Mouse (Mus musculus): ENCODE data around the gene Tgfb3. TPM values are rescaled to one million over a fixed set of nuclear protein-coding genes. Genes with fewer than 3 reads are reported as not detected.

The Tgfb3 gene
- polyA plus RNA-seq, 1 experiment from 2014 or later = 17.8 TPM

DNA sequence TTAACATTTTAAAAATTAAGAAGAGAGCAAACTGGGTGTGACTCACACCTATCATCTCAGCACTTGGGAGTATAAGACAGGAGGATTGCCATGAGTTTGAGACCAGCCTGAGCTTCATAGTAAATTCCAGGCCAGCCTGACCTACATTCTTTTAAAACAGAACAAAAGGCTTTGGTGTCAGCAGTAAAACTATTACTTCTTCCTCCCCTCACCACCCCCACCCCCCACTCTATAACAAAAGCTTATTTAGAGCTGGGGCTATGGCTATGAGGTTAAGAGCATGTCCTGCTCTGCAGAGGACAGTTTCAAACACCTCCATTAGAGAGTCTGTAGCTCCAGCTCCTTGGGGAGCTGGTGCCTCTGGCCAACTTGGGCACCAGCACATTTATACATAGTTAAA lies 43.3 kb downstream of the Tgfb3 start:
- no peak overlapping the region for H3K9ac ChIP-seq (ENCODE audit: low read depth, low read length)
- H3K4me2 ChIP-seq (replicated peaks; ENCODE audit: low read depth, low read length) = no peak overlapping the region
- H3K36me3 ChIP-seq (ENCODE audit: control insufficient read depth, insufficient read depth, low read length) = no peaks in the 10 kb centered on the region
- no peak overlapping the region for H3K27ac ChIP-seq (ENCODE audit: low read depth, low read length)
- no peak overlapping the region for H3K4me3 ChIP-seq (ENCODE audit: low read length)
- ATAC-seq (ENCODE audit: low FRiP score, low TSS enrichment) = no peak
- 0 out of 2 replicates have a peak, but pooled peaks cover 2% of the 10 kb centered on the region for H3K27me3 ChIP-seq (ENCODE audit: control insufficient read depth, insufficient read depth, low read length)
- no peaks in the 10 kb centered on the region for H3K9me3 ChIP-seq (ENCODE audit: control insufficient read depth, low read length)
- H3K4me1 ChIP-seq (ENCODE audit: control insufficient read depth, insufficient read depth, low read length) = peaks cover 14% of the 10 kb centered on the region

DNA sequence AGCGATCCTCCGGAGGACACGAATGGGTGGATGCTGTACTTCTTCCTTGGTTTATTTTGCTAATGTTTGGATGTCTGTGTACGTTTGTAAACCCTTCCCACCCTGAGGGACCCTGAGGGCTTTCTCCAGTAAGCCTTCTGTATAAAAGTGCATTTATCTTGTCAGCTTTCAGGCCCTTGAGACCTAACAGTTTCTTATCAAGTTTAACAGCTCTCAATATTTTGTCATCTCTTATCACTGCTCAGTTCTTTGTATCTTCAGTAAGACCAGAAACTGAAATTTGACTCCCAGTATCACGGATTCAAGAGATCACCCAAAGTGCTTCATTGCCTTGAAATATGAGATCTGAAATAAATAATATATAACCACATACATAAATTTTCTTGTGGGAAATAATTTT lies 47.9 kb downstream of the Tgfb3 start:
- 74% methylated on average over 5 of the region's 5 CpGs for WGBS
- no peak overlapping the region for H3K4me2 ChIP-seq (replicated peaks; ENCODE audit: low read depth, low read length)

DNA sequence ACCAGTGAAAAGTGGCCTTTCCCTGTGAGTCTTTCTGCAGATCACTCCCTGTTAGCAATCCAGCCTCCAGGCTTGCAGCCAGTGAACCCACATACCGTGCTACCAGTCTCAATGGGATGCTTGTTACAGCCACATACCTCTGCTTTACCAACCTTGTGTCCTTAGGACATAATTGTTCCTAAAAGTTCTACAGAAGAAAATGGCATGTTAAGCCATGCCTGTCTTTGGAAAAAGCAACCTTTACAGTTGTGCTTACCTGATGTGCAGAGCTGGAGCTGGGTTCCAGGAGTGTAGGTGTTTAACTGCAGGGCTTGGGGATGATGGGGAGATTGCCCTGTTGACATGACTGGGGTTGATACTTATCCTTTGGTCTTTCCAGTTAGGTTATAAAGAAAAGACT lies 51.1 kb downstream of the Tgfb3 start:
- no peaks in the 10 kb centered on the region for H3K9me3 ChIP-seq (ENCODE audit: control insufficient read depth, low read length)

More for the DNA sequence above, 47.9 kb downstream of the Tgfb3 start:
- Histone ChIP-seq H3K9me3 (ENCODE audit: control insufficient read depth, low read length) (no peaks in the 10 kb centered on the region), H3K9ac (ENCODE audit: low read depth, low read length) (no peak overlapping the region; the same call in 1 of the 2 replicates), H3K4me1 (ENCODE audit: control insufficient read depth, insufficient read depth, low read length) (no peaks in the 10 kb centered on the region; the same call in 1 of the 2 replicates), H3K36me3 (ENCODE audit: control insufficient read depth, insufficient read depth, low read length) (no peaks in the 10 kb centered on the region), H3K27me3 (ENCODE audit: control insufficient read depth, insufficient read depth, low read length) (0 out of 2 replicates have a peak, but pooled peaks cover 2% of the 10 kb centered on the region), H3K27ac (ENCODE audit: low read depth, low read length) (no peak overlapping the region), H3K4me3 (ENCODE audit: low read length) (no peak overlapping the region)
- no peak for ATAC-seq (ENCODE audit: low FRiP score, low TSS enrichment)

DNA sequence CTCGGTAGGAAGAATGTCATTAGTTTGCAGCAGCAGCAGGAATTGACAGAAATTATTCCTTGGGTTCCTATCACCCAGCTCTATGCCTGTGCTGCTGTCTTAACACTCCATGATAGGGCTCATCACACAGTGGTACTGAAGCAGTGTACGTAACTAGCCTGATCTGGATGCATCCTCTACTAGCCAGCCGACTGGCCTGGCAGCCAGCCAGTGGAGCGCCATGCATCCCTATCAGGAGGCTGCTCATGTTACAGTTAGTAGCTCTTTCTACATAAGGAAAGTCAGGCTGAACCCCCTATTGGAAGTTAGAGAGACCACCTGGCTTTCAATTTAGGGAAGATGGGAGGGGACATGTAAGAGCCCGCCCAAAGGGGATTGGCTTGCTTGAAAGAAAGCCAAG lies 51.8 kb downstream of the Tgfb3 start:
- Histone ChIP-seq H3K27ac (ENCODE audit: low read depth, low read length) (no peak overlapping the region), H3K9me3 (ENCODE audit: control insufficient read depth, low read length) (no peaks in the 10 kb centered on the region), H3K9ac (ENCODE audit: low read depth, low read length) (no peak overlapping the region), H3K36me3 (ENCODE audit: control insufficient read depth, insufficient read depth, low read length) (no peaks in the 10 kb centered on the region), H3K4me3 (ENCODE audit: low read length) (no peak overlapping the region), H3K4me2 (replicated peaks; ENCODE audit: low read depth, low read length) (no peak overlapping the region), H3K4me1 (ENCODE audit: control insufficient read depth, insufficient read depth, low read length) (peaks cover 14% of the 10 kb centered on the region), H3K27me3 (ENCODE audit: control insufficient read depth, insufficient read depth, low read length) (no peaks in the 10 kb centered on the region)
- ATAC-seq (ENCODE audit: low FRiP score, low TSS enrichment) = peak; percentile 54; the same call in 1 of the 2 replicates
- 60% methylated on average over 5 of the region's 5 CpGs for WGBS

More for the DNA sequence above, 51.1 kb downstream of the Tgfb3 start:
- Histone ChIP-seq H3K27me3 (ENCODE audit: control insufficient read depth, insufficient read depth, low read length) (0 out of 2 replicates have a peak, but pooled peaks cover 2% of the 10 kb centered on the region), H3K36me3 (ENCODE audit: control insufficient read depth, insufficient read depth, low read length) (no peaks in the 10 kb centered on the region), H3K4me3 (ENCODE audit: low read length) (no peak overlapping the region), H3K4me2 (replicated peaks; ENCODE audit: low read depth, low read length) (no peak overlapping the region), H3K4me1 (ENCODE audit: control insufficient read depth, insufficient read depth, low read length) (peaks cover 8% of the 10 kb centered on the region), H3K27ac (ENCODE audit: low read depth, low read length) (no peak overlapping the region), H3K9ac (ENCODE audit: low read depth, low read length) (no peak overlapping the region)
- WGBS = 89% methylated on average over 1 of the region's 1 CpGs
- no peak for ATAC-seq (ENCODE audit: low FRiP score, low TSS enrichment)

DNA sequence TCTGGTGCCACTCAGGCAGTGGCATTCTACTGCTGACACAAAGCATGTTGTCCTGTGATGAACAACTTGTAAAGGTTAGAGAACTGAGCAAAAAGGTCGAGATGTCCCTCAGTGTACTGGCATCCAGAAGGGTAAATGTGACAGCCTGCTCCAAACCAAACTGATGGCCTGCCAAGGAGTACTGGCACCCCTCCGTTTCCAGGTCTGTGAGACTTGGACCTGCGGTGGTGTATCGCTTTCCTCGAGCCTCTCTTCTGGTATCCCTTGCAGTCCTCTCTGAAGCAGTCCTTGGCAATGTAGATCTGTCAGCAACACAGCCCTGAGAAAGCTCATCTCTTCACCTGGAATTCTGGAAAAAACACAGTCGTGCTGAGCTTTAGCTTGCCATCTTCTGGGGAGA lies 53.4 kb downstream of the Tgfb3 start:
- Histone ChIP-seq H3K4me2 (replicated peaks; ENCODE audit: low read depth, low read length) (no peak overlapping the region), H3K9me3 (ENCODE audit: control insufficient read depth, low read length) (no peaks in the 10 kb centered on the region), H3K4me1 (ENCODE audit: control insufficient read depth, insufficient read depth, low read length) (peaks cover 14% of the 10 kb centered on the region), H3K4me3 (ENCODE audit: low read length) (no peak overlapping the region), H3K9ac (ENCODE audit: low read depth, low read length) (no peak overlapping the region), H3K36me3 (ENCODE audit: control insufficient read depth, insufficient read depth, low read length) (no peaks in the 10 kb centered on the region), H3K27me3 (ENCODE audit: control insufficient read depth, insufficient read depth, low read length) (no peaks in the 10 kb centered on the region), H3K27ac (ENCODE audit: low read depth, low read length) (no peak overlapping the region)
- WGBS = 89% methylated on average over 6 of the region's 6 CpGs
- no peak for ATAC-seq (ENCODE audit: low FRiP score, low TSS enrichment)

DNA sequence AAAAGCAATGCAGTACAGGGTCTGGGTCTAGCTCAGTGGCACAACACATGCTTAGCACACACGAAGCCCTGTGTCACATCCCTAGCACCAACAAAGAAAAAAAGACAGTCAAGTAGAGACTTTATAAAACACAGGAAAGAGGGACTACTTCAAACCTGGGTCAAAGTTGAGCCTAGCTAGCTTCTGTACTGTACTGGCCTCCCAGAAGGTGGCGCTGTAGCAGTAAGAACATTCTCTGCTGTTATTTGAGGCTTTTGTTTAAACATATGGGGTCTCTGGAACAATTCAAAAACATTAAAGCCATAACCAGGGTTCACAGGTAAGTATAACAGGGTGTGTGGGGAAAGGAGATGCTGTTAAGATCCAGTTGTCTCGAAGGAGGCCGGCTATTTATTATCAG lies 54.4 kb downstream of the Tgfb3 start:
- Histone ChIP-seq H3K4me3 (ENCODE audit: low read length) (no peak overlapping the region), H3K4me1 (ENCODE audit: control insufficient read depth, insufficient read depth, low read length) (peaks cover 14% of the 10 kb centered on the region), H3K27ac (ENCODE audit: low read depth, low read length) (no peak overlapping the region), H3K36me3 (ENCODE audit: control insufficient read depth, insufficient read depth, low read length) (no peaks in the 10 kb centered on the region), H3K9ac (ENCODE audit: low read depth, low read length) (no peak overlapping the region), H3K9me3 (ENCODE audit: control insufficient read depth, low read length) (no peaks in the 10 kb centered on the region), H3K27me3 (ENCODE audit: control insufficient read depth, insufficient read depth, low read length) (no peaks in the 10 kb centered on the region), H3K4me2 (replicated peaks; ENCODE audit: low read depth, low read length) (no peak overlapping the region)
- 56% methylated on average over 4 of the region's 4 CpGs for WGBS
- ATAC-seq (ENCODE audit: low FRiP score, low TSS enrichment) = no peak

DNA sequence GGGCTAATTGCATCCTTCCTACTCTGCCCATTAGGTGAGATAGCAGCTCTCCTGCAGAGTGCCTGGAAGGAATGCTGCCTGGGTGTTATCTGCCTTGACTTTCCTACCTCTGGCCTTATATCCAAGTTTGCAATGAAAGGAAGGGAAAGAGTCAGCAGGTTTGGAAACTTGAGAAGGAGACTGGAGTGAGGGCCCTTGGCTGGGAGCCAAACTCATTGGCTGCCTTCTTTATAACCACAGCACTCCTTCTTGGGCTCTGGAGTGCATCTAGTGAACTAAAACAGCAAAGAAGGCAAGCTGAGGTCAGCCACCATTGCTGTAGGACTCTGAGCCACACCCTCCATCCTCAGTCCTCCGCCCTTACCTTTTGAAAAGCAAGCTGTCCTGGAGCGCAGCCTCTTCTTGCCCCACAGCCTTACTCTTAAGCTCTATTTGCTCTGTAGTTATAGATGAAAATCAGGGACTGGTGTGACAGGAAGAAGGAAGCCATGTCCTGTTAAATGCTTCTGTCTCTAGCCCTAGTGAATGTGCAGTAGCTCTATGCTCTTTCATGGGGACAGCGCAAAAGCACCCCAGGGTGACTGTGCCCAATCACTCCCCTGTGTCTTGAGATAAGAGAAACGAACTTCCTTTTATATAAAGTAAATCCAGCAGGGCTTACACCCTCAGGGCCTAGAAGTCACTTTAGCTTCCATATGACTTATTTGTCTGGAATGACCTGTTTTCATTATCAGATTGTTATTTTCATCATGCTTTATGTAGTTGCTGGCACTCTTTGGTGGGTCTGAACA lies 55.6 kb downstream of the Tgfb3 start:
- Histone ChIP-seq H3K9me3 (ENCODE audit: control insufficient read depth, low read length) (no peaks in the 10 kb centered on the region), H3K4me3 (ENCODE audit: low read length) (no peak overlapping the region), H3K4me2 (replicated peaks; ENCODE audit: low read depth, low read length) (no peak overlapping the region), H3K36me3 (ENCODE audit: control insufficient read depth, insufficient read depth, low read length) (no peaks in the 10 kb centered on the region), H3K9ac (ENCODE audit: low read depth, low read length) (no peak overlapping the region), H3K27me3 (ENCODE audit: control insufficient read depth, insufficient read depth, low read length) (no peaks in the 10 kb centered on the region), H3K4me1 (ENCODE audit: control insufficient read depth, insufficient read depth, low read length) (peaks cover 14% of the 10 kb centered on the region), H3K27ac (ENCODE audit: low read depth, low read length) (peak overlapping the region; percentile 42)
- 77% methylated on average over 4 of the region's 4 CpGs for WGBS
- peak; percentile 57 for ATAC-seq (ENCODE audit: low FRiP score, low TSS enrichment)

DNA sequence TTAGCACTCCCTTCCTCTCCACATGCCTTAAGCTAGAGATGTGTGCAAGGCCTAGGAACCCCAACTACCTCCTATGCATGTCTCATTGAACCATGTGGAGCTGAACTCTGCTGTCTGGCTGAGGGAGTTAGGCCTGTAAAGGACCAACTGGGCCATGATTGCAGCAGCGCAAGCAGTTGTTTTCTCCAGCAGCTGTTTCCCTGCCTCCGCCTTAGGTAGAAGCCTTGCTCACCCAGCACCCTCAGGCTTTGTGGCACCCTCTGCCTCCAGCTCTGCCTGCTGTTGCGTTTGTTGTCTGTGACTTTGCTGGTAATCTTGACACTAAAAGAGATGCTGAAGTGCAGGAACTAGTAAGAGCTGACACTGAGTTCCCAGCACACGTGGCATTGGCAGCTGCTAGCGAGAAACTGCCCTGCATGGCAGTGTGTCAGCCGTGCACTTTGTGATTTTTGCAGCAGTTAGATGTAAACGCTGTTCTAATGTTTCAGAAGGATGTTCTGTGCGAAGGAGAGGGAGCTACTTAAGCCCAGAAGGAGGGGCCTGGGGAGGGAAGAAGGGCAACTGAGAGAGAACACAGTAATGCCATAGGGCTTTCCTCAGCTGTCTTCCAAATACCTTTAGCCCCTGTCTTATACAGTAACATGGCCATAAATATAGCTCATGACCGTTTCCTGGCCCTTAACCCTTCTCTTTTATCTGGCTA lies 56.4 kb downstream of the Tgfb3 start:
- no peaks in the 10 kb centered on the region for H3K9me3 ChIP-seq (ENCODE audit: control insufficient read depth, low read length)
- ATAC-seq (ENCODE audit: low FRiP score, low TSS enrichment) = no peak; the same call in 1 of the 2 replicates
- peak overlapping the region; percentile 42 for H3K27ac ChIP-seq (ENCODE audit: low read depth, low read length)
- peak overlapping the region; percentile 13; the same call in 1 of the 2 replicates for H3K9ac ChIP-seq (ENCODE audit: low read depth, low read length)
- H3K4me3 ChIP-seq (ENCODE audit: low read length) = no peak overlapping the region
- WGBS = 33% methylated on average over 9 of the region's 9 CpGs
- no peaks in the 10 kb centered on the region for H3K27me3 ChIP-seq (ENCODE audit: control insufficient read depth, insufficient read depth, low read length)
- H3K4me1 ChIP-seq (ENCODE audit: control insufficient read depth, insufficient read depth, low read length) = peaks cover 14% of the 10 kb centered on the region
- no peaks in the 10 kb centered on the region for H3K36me3 ChIP-seq (ENCODE audit: control insufficient read depth, insufficient read depth, low read length)
- no peak overlapping the region for H3K4me2 ChIP-seq (replicated peaks; ENCODE audit: low read depth, low read length)

DNA sequence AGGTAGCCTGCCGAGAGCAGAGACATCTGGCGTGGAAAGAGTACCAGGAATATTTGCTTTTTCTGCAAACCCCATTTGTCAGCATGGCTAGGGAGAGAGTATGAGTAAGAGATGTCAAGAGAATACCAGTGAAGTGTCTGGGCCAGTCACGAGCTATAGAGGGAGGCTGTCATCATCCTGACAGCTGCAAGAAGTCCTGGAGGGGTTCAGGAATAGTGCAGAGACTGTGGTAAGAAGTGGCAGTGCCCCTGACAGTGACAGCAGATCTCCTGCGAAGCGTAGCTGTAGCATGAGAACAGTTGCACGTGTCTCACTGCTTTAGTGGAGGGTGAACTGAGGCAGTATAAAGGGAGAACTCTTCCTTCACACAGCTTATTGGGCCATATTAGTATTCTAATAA lies 57.3 kb downstream of the Tgfb3 start:
- H3K9ac ChIP-seq (ENCODE audit: low read depth, low read length) = no peak overlapping the region
- WGBS = 73% methylated on average over 6 of the region's 6 CpGs
- no peak overlapping the region for H3K27ac ChIP-seq (ENCODE audit: low read depth, low read length)
- H3K9me3 ChIP-seq (ENCODE audit: control insufficient read depth, low read length) = no peaks in the 10 kb centered on the region
- H3K36me3 ChIP-seq (ENCODE audit: control insufficient read depth, insufficient read depth, low read length) = no peaks in the 10 kb centered on the region
- no peak overlapping the region for H3K4me2 ChIP-seq (replicated peaks; ENCODE audit: low read depth, low read length)
- H3K4me3 ChIP-seq (ENCODE audit: low read length) = no peak overlapping the region
- peaks cover 14% of the 10 kb centered on the region for H3K4me1 ChIP-seq (ENCODE audit: control insufficient read depth, insufficient read depth, low read length)
- no peak for ATAC-seq (ENCODE audit: low FRiP score, low TSS enrichment)
- H3K27me3 ChIP-seq (ENCODE audit: control insufficient read depth, insufficient read depth, low read length) = no peaks in the 10 kb centered on the region
